Mouse (Mus musculus): ENCODE data around the gene Khk. TPM values are rescaled to one million over a fixed set of nuclear protein-coding genes. Genes with fewer than 3 reads are reported as not detected.

The Khk gene
- total and polyA plus RNA-seq, 2 experiments from 2014 or later: 11.8 to 16.2 TPM

DNA sequence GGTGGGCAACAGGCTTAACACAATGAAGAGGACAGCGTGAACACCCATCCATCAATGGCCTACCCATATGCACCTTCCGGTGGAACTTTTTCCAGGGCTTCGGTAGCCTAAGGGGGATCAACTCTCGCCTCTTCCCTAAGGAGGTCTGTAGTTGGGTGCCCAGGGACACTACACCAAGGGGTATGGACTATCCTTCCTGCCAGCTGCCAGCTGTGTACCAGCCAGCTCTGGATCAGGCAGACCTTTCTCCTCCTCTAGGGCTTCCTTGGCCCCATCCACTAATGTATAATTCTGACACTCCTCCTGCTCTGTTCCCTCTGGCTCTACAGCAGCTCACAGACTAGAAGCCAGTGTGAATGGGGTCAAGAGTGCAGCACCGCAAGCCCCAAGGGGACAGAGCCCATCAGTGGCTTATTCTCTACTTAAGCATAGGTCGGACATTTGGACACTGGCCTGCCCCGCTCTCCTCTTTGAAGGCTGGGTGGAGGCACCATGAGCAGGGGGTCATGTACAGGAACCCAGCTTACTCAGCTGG is 7.1 kb upstream of the Khk start:
- H3K4me3 ChIP-seq (ENCODE audit: low read depth, low read length): peak overlapping the region; percentile 53
- TF ChIP-seq CTCF (IDR thresholded peaks at IDR 0.05; ENCODE audit: low read depth) (no peak), EP300 (IDR thresholded peaks at IDR 0.05; ENCODE audit: low read depth) (no peak)
- peak overlapping the region; percentile 67 for H3K4me2 ChIP-seq (ENCODE audit: low read depth, low read length)
- peak overlapping the region; percentile 65 for H3K9ac ChIP-seq (replicated peaks; ENCODE audit: low read depth, low read length)
- H3K27me3 ChIP-seq (ENCODE audit: control insufficient read depth, insufficient read depth, low read length): no peaks in the 10 kb centered on the region
- WGBS: 55% methylated on average over 7 of the region's 7 CpGs
- peaks cover 38% of the 10 kb centered on the region for H3K4me1 ChIP-seq (ENCODE audit: control insufficient read depth, insufficient read depth)
- DNase-seq (ENCODE audit: low spot score) (no peak), ATAC-seq (ENCODE audit: insufficient read depth, low read depth) (no peak)
- peaks cover 20% of the 10 kb centered on the region; the same call in 1 of the 2 replicates for H3K36me3 ChIP-seq (replicated peaks; ENCODE audit: control insufficient read depth, insufficient read depth, low read length)
- no peaks in the 10 kb centered on the region for H3K9me3 ChIP-seq (replicated peaks; ENCODE audit: control insufficient read depth, low read length)
- peak overlapping the region; percentile 93 for H3K27ac ChIP-seq (ENCODE audit: low read depth)

DNA sequence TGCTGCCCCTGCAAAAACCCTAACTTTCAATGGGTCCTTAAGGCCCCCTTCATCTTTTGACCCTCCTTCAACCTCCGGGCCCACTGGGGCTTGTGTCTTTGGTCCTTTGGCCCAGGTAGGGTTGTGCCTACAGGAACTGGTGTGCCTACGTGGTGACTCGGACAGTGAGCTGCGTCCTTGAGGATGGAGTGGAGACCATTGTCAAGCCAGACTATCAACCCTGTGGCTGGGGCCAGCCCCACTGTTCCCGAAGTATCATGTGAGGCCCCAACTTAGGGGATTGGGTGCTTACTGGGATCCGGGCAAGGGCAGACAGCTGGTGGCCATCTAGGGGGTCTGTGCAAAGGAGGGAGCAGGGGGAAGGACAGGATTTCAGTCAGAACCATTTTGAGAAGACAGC is 6.4 kb upstream of the Khk start:
- DNase-seq (ENCODE audit: low spot score) (no peak), ATAC-seq (ENCODE audit: insufficient read depth, low read depth) (no peak)
- no peak for TF ChIP-seq EP300 (IDR thresholded peaks at IDR 0.05; ENCODE audit: low read depth)
- TF ChIP-seq CTCF (IDR thresholded peaks at IDR 0.05; ENCODE audit: low read depth): no peak
- no peaks in the 10 kb centered on the region for H3K9me3 ChIP-seq (replicated peaks; ENCODE audit: control insufficient read depth, low read length)
- peak overlapping the region; percentile 67 for H3K4me2 ChIP-seq (ENCODE audit: low read depth, low read length)
- peak overlapping the region; percentile 65; the same call in 1 of the 2 replicates for H3K9ac ChIP-seq (replicated peaks; ENCODE audit: low read depth, low read length)
- no peaks in the 10 kb centered on the region for H3K27me3 ChIP-seq (ENCODE audit: control insufficient read depth, insufficient read depth, low read length)
- WGBS: 55% methylated on average over 6 of the region's 6 CpGs
- H3K27ac ChIP-seq (ENCODE audit: low read depth): peak overlapping the region; percentile 93
- H3K4me1 ChIP-seq (ENCODE audit: control insufficient read depth, insufficient read depth): peaks cover 36% of the 10 kb centered on the region
- H3K36me3 ChIP-seq (replicated peaks; ENCODE audit: control insufficient read depth, insufficient read depth, low read length): peaks cover 20% of the 10 kb centered on the region; the same call in 1 of the 2 replicates
- H3K4me3 ChIP-seq (ENCODE audit: low read depth, low read length): peak overlapping the region; percentile 53

DNA sequence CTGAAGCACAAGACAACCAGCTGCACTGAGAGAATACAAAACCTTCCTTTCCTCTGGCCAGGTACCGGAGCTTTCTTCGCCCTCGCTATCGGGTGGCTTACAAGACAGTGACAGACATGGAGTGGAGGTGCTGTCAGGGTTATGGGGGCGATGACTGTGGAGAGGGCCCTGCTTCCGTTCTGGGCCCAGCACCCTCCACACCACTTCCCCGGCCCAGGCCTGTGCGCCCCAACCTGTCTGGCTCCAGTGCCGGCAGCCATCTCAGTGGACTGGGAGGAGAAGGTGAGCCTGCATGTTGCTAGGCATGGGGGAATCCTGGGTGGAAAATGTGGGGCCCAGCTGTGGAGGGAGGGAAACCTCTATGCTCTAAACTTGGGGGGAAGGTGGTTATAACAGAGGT is 5.8 kb upstream of the Khk start:
- 55% methylated on average over 9 of the region's 9 CpGs for WGBS

DNA sequence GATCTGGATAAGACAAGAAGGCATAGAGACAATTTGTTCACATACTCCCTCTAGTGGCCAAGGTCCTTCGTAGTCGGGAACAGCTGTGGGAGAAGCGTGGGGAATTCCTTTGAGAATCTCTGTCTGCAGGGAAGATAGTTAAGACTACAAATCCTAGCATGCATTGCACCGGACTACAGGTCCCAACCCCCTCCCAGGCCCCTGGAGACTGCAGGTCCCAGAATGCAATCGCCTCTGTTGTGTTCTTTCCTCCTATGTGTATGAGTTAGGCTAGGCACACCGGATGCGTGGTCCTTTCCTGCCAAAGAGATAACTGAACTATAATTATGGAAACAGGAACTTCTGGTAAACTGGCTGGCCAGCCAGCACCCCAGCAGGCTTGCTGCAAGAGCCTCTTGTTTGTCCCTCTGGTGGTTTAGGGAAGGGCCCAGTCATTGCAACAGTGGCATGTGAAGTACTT is 5.2 kb upstream of the Khk start:
- 1% methylated on average over 7 of the region's 7 CpGs for WGBS
- Histone ChIP-seq H3K27me3 (ENCODE audit: control insufficient read depth, insufficient read depth, low read length) (no peaks in the 10 kb centered on the region), H3K27ac (ENCODE audit: low read depth) (peak overlapping the region; percentile 93), H3K4me2 (ENCODE audit: low read depth, low read length) (peak overlapping the region; percentile 67), H3K36me3 (replicated peaks; ENCODE audit: control insufficient read depth, insufficient read depth, low read length) (peaks cover 20% of the 10 kb centered on the region; the same call in 1 of the 2 replicates), H3K4me3 (ENCODE audit: low read depth, low read length) (peak overlapping the region; percentile 53), H3K9ac (replicated peaks; ENCODE audit: low read depth, low read length) (no peak overlapping the region), H3K9me3 (replicated peaks; ENCODE audit: control insufficient read depth, low read length) (no peaks in the 10 kb centered on the region), H3K4me1 (ENCODE audit: control insufficient read depth, insufficient read depth) (peaks cover 36% of the 10 kb centered on the region)
- peak; percentile 98 for DNase-seq (ENCODE audit: low spot score)
- peak; percentile 95 for TF ChIP-seq EP300 (IDR thresholded peaks at IDR 0.05; ENCODE audit: low read depth)
- peak; percentile 64 for TF ChIP-seq CTCF (IDR thresholded peaks at IDR 0.05; ENCODE audit: low read depth)
- ATAC-seq (ENCODE audit: insufficient read depth, low read depth): peak; percentile 89

More for the DNA sequence above, 5.8 kb upstream of the Khk start:
- peak overlapping the region; percentile 53 for H3K4me3 ChIP-seq (ENCODE audit: low read depth, low read length)
- no peaks in the 10 kb centered on the region for H3K27me3 ChIP-seq (ENCODE audit: control insufficient read depth, insufficient read depth, low read length)
- peak overlapping the region; percentile 65; the same call in 1 of the 2 replicates for H3K9ac ChIP-seq (replicated peaks; ENCODE audit: low read depth, low read length)
- H3K4me1 ChIP-seq (ENCODE audit: control insufficient read depth, insufficient read depth): peaks cover 36% of the 10 kb centered on the region
- ATAC-seq (ENCODE audit: insufficient read depth, low read depth) (no peak), DNase-seq (ENCODE audit: low spot score) (no peak)
- H3K9me3 ChIP-seq (replicated peaks; ENCODE audit: control insufficient read depth, low read length): no peaks in the 10 kb centered on the region
- peak overlapping the region; percentile 93 for H3K27ac ChIP-seq (ENCODE audit: low read depth)
- no peak for TF ChIP-seq EP300 (IDR thresholded peaks at IDR 0.05; ENCODE audit: low read depth)
- peak overlapping the region; percentile 67 for H3K4me2 ChIP-seq (ENCODE audit: low read depth, low read length)
- H3K36me3 ChIP-seq (replicated peaks; ENCODE audit: control insufficient read depth, insufficient read depth, low read length): peaks cover 20% of the 10 kb centered on the region; the same call in 1 of the 2 replicates

DNA sequence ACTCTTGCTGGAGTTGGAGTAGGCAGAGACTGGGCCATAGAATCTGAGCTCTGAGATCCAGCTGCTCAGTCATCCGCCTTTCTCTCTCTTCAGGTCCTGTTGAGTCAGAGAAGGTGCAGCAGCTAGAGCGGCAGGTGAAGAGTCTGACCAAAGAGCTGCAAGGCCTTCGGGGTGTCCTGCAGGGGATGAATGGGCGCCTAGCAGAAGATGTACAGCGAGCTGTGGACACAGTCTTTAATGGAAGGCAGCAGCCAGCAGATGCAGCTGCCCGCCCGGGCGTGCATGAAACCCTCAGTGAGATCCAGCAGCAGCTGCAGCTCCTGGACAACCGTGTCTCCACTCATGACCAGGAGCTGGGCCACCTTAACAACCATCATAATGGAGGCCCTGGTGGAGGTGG is 4.4 kb upstream of the Khk start:
- DNase-seq (ENCODE audit: low spot score): no peak
- Histone ChIP-seq H3K9me3 (replicated peaks; ENCODE audit: control insufficient read depth, low read length) (no peaks in the 10 kb centered on the region), H3K4me1 (ENCODE audit: control insufficient read depth, insufficient read depth) (peaks cover 34% of the 10 kb centered on the region), H3K36me3 (replicated peaks; ENCODE audit: control insufficient read depth, insufficient read depth, low read length) (peaks cover 20% of the 10 kb centered on the region; the same call in 1 of the 2 replicates), H3K27ac (ENCODE audit: low read depth) (peak overlapping the region; percentile 82), H3K9ac (replicated peaks; ENCODE audit: low read depth, low read length) (no peak overlapping the region), H3K4me3 (ENCODE audit: low read depth, low read length) (no peak overlapping the region), H3K27me3 (ENCODE audit: control insufficient read depth, insufficient read depth, low read length) (no peaks in the 10 kb centered on the region), H3K4me2 (ENCODE audit: low read depth, low read length) (no peak overlapping the region)
- no peak for ATAC-seq (ENCODE audit: insufficient read depth, low read depth)
- TF ChIP-seq EP300 (IDR thresholded peaks at IDR 0.05; ENCODE audit: low read depth) (no peak), CTCF (IDR thresholded peaks at IDR 0.05; ENCODE audit: low read depth) (no peak)
- 93% methylated on average over 9 of the region's 9 CpGs for WGBS

DNA sequence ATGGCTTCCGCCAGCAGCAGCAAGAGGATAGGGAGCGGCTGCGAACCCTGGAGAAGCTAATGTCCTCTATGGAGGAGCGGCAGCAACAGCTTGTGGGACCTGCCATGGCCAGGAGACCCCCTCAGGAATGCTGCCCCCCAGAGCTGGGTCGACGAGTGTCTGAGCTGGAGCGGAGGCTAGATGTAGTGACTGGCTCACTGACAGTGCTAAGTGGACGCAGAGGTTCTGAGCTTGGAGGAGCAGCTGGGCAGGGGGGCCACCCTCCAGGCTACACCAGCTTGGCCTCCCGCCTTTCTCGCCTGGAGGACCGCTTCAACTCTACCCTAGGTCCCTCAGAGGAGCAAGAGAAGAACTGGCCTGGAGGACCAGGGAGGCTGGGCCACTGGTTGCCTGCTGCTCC is 3.9 kb upstream of the Khk start:
- Histone ChIP-seq H3K9ac (replicated peaks; ENCODE audit: low read depth, low read length) (no peak overlapping the region), H3K9me3 (replicated peaks; ENCODE audit: control insufficient read depth, low read length) (no peaks in the 10 kb centered on the region), H3K4me1 (ENCODE audit: control insufficient read depth, insufficient read depth) (peaks cover 32% of the 10 kb centered on the region), H3K4me3 (ENCODE audit: low read depth, low read length) (no peak overlapping the region), H3K4me2 (ENCODE audit: low read depth, low read length) (no peak overlapping the region), H3K36me3 (replicated peaks; ENCODE audit: control insufficient read depth, insufficient read depth, low read length) (peaks cover 20% of the 10 kb centered on the region; the same call in 1 of the 2 replicates), H3K27me3 (ENCODE audit: control insufficient read depth, insufficient read depth, low read length) (no peaks in the 10 kb centered on the region), H3K27ac (ENCODE audit: low read depth) (peak overlapping the region; percentile 82)
- TF ChIP-seq EP300 (IDR thresholded peaks at IDR 0.05; ENCODE audit: low read depth) (no peak), CTCF (IDR thresholded peaks at IDR 0.05; ENCODE audit: low read depth) (no peak)
- no peak for ATAC-seq (ENCODE audit: insufficient read depth, low read depth)
- no peak for DNase-seq (ENCODE audit: low spot score)
- WGBS: 89% methylated on average over 11 of the region's 11 CpGs

Measured in heart, postnatal 0 days (tissue).